Mouse (Mus musculus) ES-E14 (cell line): ENCODE data around the gene Fam160a1. TPM values are rescaled to one million over a fixed set of nuclear protein-coding genes. Genes with fewer than 3 reads are reported as not detected.

Experiments used
- DNase-seq: peaks from one replicate; pipeline ENCODE4 v3.0.0-alpha.2; 2013; ENCODE audit warnings: low read depth, low spot score
- H3K27ac ChIP-seq: 2 replicates; pipeline ENCODE4 v1.5.1; 2012; ENCODE audit warnings: low read depth, mild to moderate bottlenecking, low read length, moderate library complexity, mixed read lengths; ENCODE audit not compliant: poor library complexity, insufficient read depth, severe bottlenecking
- H3K36me3 ChIP-seq: 2 replicates; pipeline ENCODE4 v1.6.1; 2012; ENCODE audit warnings: mild to moderate bottlenecking, low read length, moderate library complexity, mixed read lengths; ENCODE audit not compliant: control insufficient read depth, poor library complexity, insufficient read depth, severe bottlenecking
- H3K4me1 ChIP-seq, 2 experiments: fragments of 150-350 bp in 1 of 2; sonication (generic) in 1 of 2; 2 replicates each; pipeline ENCODE4 v1.6.1; 2012; ENCODE audit warnings: low read length in 2 of 2, mild to moderate bottlenecking in 1 of 2, mixed read lengths in 1 of 2; ENCODE audit not compliant: control insufficient read depth in 2 of 2, insufficient read depth in 2 of 2, poor library complexity in 1 of 2
- H3K4me3 ChIP-seq, 2 experiments: fragments of 150-350 bp in 1 of 2; sonication (generic) in 1 of 2; 2 replicates each; pipeline ENCODE4 v1.5.1; 2012; ENCODE audit warnings: low read length in 2 of 2, low read depth in 1 of 2, mild to moderate bottlenecking in 1 of 2, mixed read lengths in 1 of 2; ENCODE audit not compliant: insufficient read depth in 1 of 2, poor library complexity in 1 of 2, severe bottlenecking in 1 of 2
- H3K9ac ChIP-seq: 2 replicates; pipeline ENCODE4 v1.6.1; 2012; ENCODE audit warnings: low read depth, mild to moderate bottlenecking, low read length, mixed read lengths; ENCODE audit not compliant: poor library complexity, insufficient read depth, severe bottlenecking
- H3K9me3 ChIP-seq: fragments of 150-350 bp; sonication (generic); 2 replicates; pipeline ENCODE4 v1.6.1; 2012; ENCODE audit warnings: low read depth, mild to moderate bottlenecking, low read length; ENCODE audit not compliant: control insufficient read depth, insufficient read depth
- CHD2 ChIP-seq: IDR thresholded peaks from 2 replicates; pipeline ENCODE4 v1.6.1; 2014; ENCODE audit warnings: mild to moderate bottlenecking, low read depth, low read length, inconsistent platforms
- HCFC1 ChIP-seq: IDR thresholded peaks from 2 replicates; pipeline ENCODE4 v1.6.1; 2012; ENCODE audit warnings: low read length, inconsistent platforms, borderline replicate concordance; ENCODE audit not compliant: insufficient read depth
- MAFK ChIP-seq: IDR thresholded peaks from 2 replicates; pipeline ENCODE4 v1.6.1; 2014; ENCODE audit warnings: mild to moderate bottlenecking, low read depth, low read length, inconsistent platforms; ENCODE audit not compliant: insufficient read depth
- ZC3H11A ChIP-seq: IDR thresholded peaks from 2 replicates; pipeline ENCODE4 v1.6.1; 2012; ENCODE audit warnings: low read depth, mild to moderate bottlenecking, inconsistent platforms, low read length, borderline replicate concordance
- ZNF384 ChIP-seq: IDR thresholded peaks from 2 replicates; pipeline ENCODE4 v1.6.1; 2012; ENCODE audit warnings: low read depth, low read length, inconsistent platforms
- in situ Hi-C, 2 experiments: fragments of 600-800 bp; cut with MboI; formaldehyde crosslinking; loops; one replicate each; pipeline ENCODE4 v1.15.1; 2025; ENCODE audit warnings: low sequenced_read_pairs in 2 of 2, inconsistent platforms in 1 of 2; ENCODE audit not compliant: unreplicated experiment in 2 of 2
- total RNA-seq: library from RNA; depleted of rRNA; stranded (reverse); fragments of 300-350 nt; gene quantifications from 2 replicates; pipeline ENCODE4 v1.2.3, GENCODE M21; 2012

The Fam160a1 gene
- total RNA-seq, 1 experiment = 1.4 TPM

- Histone ChIP-seq H3K9ac (no peak overlapping the region), H3K9me3 (no peaks in the 10 kb centered on the region), H3K4me3 (no peak overlapping the region), H3K36me3 (no peaks in the 10 kb centered on the region), H3K27ac (no peak overlapping the region), H3K4me1 (no peaks in the 10 kb centered on the region)
- DNase-seq = no peak
- TF ChIP-seq MAFK (no peak), ZC3H11A (no peak)
- in situ Hi-C loops = loop anchor here in 1 of 2 experiments (25.0 kb wide), 1 partner anchor 396 kb away; no protein-coding TSS in a partner anchor
These were observed 101.3 kb downstream of the Fam160a1 start for GRCm38 (mm10) chr3:85715764-85716297.

DNA sequence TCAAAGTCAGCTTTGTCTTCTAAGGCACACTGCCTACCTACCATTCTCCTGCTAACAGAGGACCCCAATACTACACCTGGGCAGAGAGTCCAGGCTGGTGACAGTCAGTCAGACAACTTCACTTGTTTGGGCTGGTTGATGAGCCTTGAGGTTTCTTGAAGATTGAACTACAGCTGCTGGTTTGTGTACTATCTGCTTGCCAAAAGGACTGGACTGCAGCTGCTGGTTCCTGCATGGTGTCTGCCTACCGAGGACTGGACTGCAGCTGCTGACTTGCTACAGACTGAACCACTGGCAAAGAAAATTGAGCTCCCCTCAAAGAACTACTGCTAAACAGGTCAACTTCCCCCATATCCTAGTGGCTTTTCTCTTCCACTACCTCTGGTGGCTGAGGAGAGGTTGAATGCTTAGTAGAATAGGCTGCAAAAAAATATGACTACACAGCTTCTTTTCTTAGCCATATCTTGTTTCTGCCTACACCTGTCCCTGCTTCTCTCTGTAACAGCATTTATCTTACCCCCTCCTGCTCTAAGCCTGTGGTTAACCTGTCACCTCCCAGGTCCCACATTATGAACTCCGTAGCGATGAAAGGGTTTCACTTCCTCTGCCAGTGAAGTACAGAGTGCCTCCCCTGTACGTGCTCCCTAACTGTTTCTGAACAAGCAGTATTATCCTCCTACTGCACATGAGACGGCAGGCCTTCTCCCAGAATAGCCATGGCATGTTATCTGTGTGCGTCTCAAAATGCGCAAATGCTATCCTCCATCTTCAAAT is 103.0 kb downstream of the Fam160a1 start:
- Histone ChIP-seq H3K4me1 (no peaks in the 10 kb centered on the region), H3K9ac (no peak overlapping the region), H3K4me3 (no peak overlapping the region), H3K36me3 (no peaks in the 10 kb centered on the region), H3K27ac (no peak overlapping the region), H3K9me3 (no peaks in the 10 kb centered on the region)
- in situ Hi-C loops = loop anchor here in 1 of 2 experiments (25.0 kb wide), 1 partner anchor 398 kb away; no protein-coding TSS in a partner anchor
- TF ChIP-seq CHD2 (no peak), HCFC1 (no peak), ZNF384 (no peak), MAFK (no peak), ZC3H11A (no peak)
- DNase-seq = no peak

- Histone ChIP-seq H3K9me3 (no peaks in the 10 kb centered on the region), H3K4me1 (no peaks in the 10 kb centered on the region), H3K27ac (no peak overlapping the region), H3K36me3 (no peaks in the 10 kb centered on the region), H3K9ac (no peak overlapping the region), H3K4me3 (no peak overlapping the region)
- peak; percentile 19 for DNase-seq
- TF ChIP-seq MAFK = no peak
- in situ Hi-C loops = loop anchor here in 1 of 2 experiments (25.0 kb wide), 1 partner anchor 402 kb away; no protein-coding TSS in a partner anchor
These were observed 106.4 kb downstream of the Fam160a1 start for GRCm38 (mm10) chr3:85710695-85711094.

DNA sequence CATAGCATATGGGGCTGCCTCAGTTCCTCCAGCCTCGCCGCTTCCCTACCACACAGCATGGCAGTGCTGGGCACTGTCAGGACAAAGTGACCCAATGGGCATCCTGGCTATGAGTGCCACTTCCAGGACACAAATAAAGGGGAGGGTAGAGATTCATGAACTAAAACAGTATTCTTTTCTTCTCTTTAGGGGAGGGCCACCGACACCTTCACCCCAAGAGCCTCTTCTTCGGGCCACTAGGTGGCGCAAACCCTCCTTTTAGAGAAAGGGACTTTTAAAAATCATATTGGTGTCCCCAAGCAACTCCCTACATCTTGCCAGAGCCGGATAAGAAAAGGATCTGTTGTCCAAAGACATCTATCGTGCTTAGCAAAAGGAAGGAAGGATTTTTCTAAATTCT is 109.7 kb downstream of the Fam160a1 start:
- Histone ChIP-seq H3K27ac (no peak overlapping the region), H3K36me3 (no peaks in the 10 kb centered on the region), H3K4me3 (no peak overlapping the region), H3K9ac (no peak overlapping the region), H3K9me3 (no peaks in the 10 kb centered on the region), H3K4me1 (no peaks in the 10 kb centered on the region)
- in situ Hi-C loops = loop anchor here (10.0 to 25.0 kb wide), 2 partner anchors 207 to 405 kb away; no protein-coding TSS in a partner anchor
- peak; percentile 21 for DNase-seq
- TF ChIP-seq CHD2 (no peak), ZC3H11A (peak; percentile 66)
